Mouse (Mus musculus): ENCODE results near the gene Ptpn12. TPM values are rescaled to one million over a fixed set of nuclear protein-coding genes. Genes with fewer than 3 reads are reported as not detected.

Ptpn12 gene
- total RNA-seq, 1 experiment: 21.3 TPM

DNA sequence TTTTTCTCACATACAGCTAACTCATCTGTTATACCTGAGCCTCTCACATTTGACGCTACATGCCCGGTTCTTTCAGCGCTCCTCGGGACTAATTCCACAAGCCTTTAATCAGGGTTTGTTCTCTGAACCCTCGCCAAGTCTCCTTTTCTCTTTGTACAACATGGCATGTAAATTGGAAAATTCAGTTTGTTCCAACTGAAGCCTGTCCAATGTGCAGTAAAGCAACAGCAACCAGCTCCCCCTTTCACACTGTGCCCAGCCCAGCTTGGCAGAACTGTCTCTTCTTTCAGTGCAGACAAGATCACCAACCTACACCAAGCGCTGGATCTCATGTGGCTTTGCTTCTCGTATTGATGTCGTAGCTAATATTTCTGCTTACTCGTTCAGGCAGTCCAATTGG lies 92.4 kb downstream of the Ptpn12 start:
- TF ChIP-seq ZNF384 (IDR thresholded peaks at IDR 0.05; ENCODE audit: low read depth, low read length) (no peak), ZC3H11A (IDR thresholded peaks at IDR 0.05; ENCODE audit: borderline replicate concordance, low read depth, low read length) (no peak), MAFK (IDR thresholded peaks at IDR 0.05; ENCODE audit: insufficient read depth, low read depth, low read length) (no peak), HCFC1 (IDR thresholded peaks at IDR 0.05; ENCODE audit: borderline replicate concordance, insufficient read depth, low read length) (no peak), CHD2 (IDR thresholded peaks at IDR 0.05; ENCODE audit: low read depth, low read length) (no peak)
- Histone ChIP-seq H3K4me1 (ENCODE audit: control insufficient read depth in 2 of 2, insufficient read depth in 2 of 2, low read length in 2 of 2, poor library complexity in 1 of 2) (peaks cover 6 to 22% of the 10 kb centered on the region in 2 experiments; a peak in 3 of 4 replicates), H3K9ac (ENCODE audit: insufficient read depth, low read depth, low read length, poor library complexity, severe bottlenecking) (no peak overlapping the region), H3K4me3 (ENCODE audit: insufficient read depth in 1 of 2, low read depth in 1 of 2, low read length in 2 of 2, poor library complexity in 1 of 2, severe bottlenecking in 1 of 2) (no peak overlapping the region), H3K27ac (ENCODE audit: insufficient read depth, low read depth, low read length, poor library complexity, severe bottlenecking) (no peak overlapping the region), H3K36me3 (ENCODE audit: control insufficient read depth, insufficient read depth, low read length, poor library complexity, severe bottlenecking) (no peaks in the 10 kb centered on the region), H3K9me3 (ENCODE audit: control insufficient read depth, insufficient read depth, low read depth, low read length) (no peaks in the 10 kb centered on the region)
- in situ Hi-C loops (cut with MboI; ENCODE audit: low sequenced_read_pairs in 2 of 2, unreplicated experiment in 2 of 2): no loop called here
- no peak for DNase-seq (ENCODE audit: low read depth, low spot score)

DNA sequence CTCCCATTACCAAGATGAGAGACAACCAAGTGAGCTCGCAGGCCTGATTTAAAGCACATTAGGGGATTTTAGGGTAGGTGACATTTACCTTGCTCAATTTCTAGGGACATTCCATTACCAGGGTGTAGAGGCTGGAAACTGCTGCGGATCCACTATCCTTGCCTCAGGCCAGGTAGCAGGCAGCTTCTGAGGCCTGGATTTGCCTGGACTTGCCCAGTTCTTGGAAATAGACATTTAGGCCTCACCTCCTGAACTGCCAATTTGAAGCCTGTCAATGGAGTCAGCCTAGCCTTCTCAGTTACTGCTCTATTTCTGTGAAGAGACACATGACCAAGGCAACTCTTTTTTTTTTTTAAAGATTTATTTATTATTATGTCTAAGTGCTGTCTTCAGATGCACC lies 94.8 kb downstream of the Ptpn12 start:
- H3K27ac ChIP-seq (ENCODE audit: insufficient read depth, low read depth, low read length, poor library complexity, severe bottlenecking): peak overlapping the region; percentile 72
- H3K9me3 ChIP-seq (ENCODE audit: control insufficient read depth, insufficient read depth, low read depth, low read length): no peaks in the 10 kb centered on the region
- DNase-seq (ENCODE audit: low read depth, low spot score): no peak
- H3K4me1 ChIP-seq (ENCODE audit: control insufficient read depth in 2 of 2, insufficient read depth in 2 of 2, low read length in 2 of 2, poor library complexity in 1 of 2): peaks cover 6 to 17% of the 10 kb centered on the region in 2 experiments; a peak in 3 of 4 replicates
- H3K36me3 ChIP-seq (ENCODE audit: control insufficient read depth, insufficient read depth, low read length, poor library complexity, severe bottlenecking): no peaks in the 10 kb centered on the region
- no peak for TF ChIP-seq MAFK (IDR thresholded peaks at IDR 0.05; ENCODE audit: insufficient read depth, low read depth, low read length)
- no peak for TF ChIP-seq ZC3H11A (IDR thresholded peaks at IDR 0.05; ENCODE audit: borderline replicate concordance, low read depth, low read length)
- no peak for TF ChIP-seq ZNF384 (IDR thresholded peaks at IDR 0.05; ENCODE audit: low read depth, low read length)
- no peak for TF ChIP-seq HCFC1 (IDR thresholded peaks at IDR 0.05; ENCODE audit: borderline replicate concordance, insufficient read depth, low read length)
- TF ChIP-seq CHD2 (IDR thresholded peaks at IDR 0.05; ENCODE audit: low read depth, low read length): no peak
- H3K4me3 ChIP-seq (ENCODE audit: insufficient read depth in 1 of 2, low read depth in 1 of 2, low read length in 2 of 2, poor library complexity in 1 of 2, severe bottlenecking in 1 of 2): no peak overlapping the region
- H3K9ac ChIP-seq (ENCODE audit: insufficient read depth, low read depth, low read length, poor library complexity, severe bottlenecking): no peak overlapping the region; the same call in 1 of the 2 replicates
- in situ Hi-C loops (cut with MboI; ENCODE audit: low sequenced_read_pairs in 2 of 2, unreplicated experiment in 2 of 2): no loop called here

DNA sequence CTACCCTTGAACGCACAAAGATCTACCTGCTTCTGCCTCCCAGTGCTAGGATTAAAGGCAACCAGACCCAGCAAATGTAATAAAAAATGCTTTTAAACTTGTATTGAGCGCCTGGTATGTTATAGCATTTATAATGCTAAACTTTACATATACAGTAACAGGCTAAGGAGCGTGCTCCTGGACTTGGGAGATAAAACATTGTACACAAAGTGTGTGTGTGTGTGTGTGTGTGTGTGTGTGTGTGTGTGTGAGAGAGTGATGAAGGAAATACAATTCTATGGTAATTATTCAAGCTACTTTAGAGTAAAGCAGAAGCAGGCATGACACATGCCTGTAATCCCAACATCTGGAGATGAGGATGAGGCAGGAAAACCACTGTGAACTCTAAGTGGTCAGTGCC lies 99.4 kb downstream of the Ptpn12 start, which contains the start of gene Rsbn1l:
Rsbn1l (minus strand) TSS at position 101 of the 400 bp plus-strand sequence.
- H3K9ac ChIP-seq (ENCODE audit: insufficient read depth, low read depth, low read length, poor library complexity, severe bottlenecking): no peak within 1 kb of the TSS
- H3K36me3 ChIP-seq (ENCODE audit: control insufficient read depth, insufficient read depth, low read length, poor library complexity, severe bottlenecking): 0 out of 2 replicates have a peak, but pooled peaks cover 1% of the 10 kb centered on the region
- no peak for DNase-seq (ENCODE audit: low read depth, low spot score)
- no peak within 1 kb of the TSS for H3K4me3 ChIP-seq (ENCODE audit: insufficient read depth in 1 of 2, low read depth in 1 of 2, low read length in 2 of 2, poor library complexity in 1 of 2, severe bottlenecking in 1 of 2)
- H3K9me3 ChIP-seq (ENCODE audit: control insufficient read depth, insufficient read depth, low read depth, low read length): no peaks in the 10 kb centered on the region
- no peak within 1 kb of the TSS for H3K27ac ChIP-seq (ENCODE audit: insufficient read depth, low read depth, low read length, poor library complexity, severe bottlenecking)
- peaks cover 5% of the 10 kb centered on the region in 2 experiments; a peak in 2 of 4 replicates for H3K4me1 ChIP-seq (ENCODE audit: control insufficient read depth in 2 of 2, insufficient read depth in 2 of 2, low read length in 2 of 2, poor library complexity in 1 of 2)
- in situ Hi-C loops (cut with MboI; ENCODE audit: low sequenced_read_pairs in 2 of 2, unreplicated experiment in 2 of 2): no loop called here
- no peak for TF ChIP-seq CHD2 (IDR thresholded peaks at IDR 0.05; ENCODE audit: low read depth, low read length)
- TF ChIP-seq HCFC1 (IDR thresholded peaks at IDR 0.05; ENCODE audit: borderline replicate concordance, insufficient read depth, low read length): no peak
- TF ChIP-seq ZNF384 (IDR thresholded peaks at IDR 0.05; ENCODE audit: low read depth, low read length): no peak
- no peak for TF ChIP-seq ZC3H11A (IDR thresholded peaks at IDR 0.05; ENCODE audit: borderline replicate concordance, low read depth, low read length)
- TF ChIP-seq MAFK (IDR thresholded peaks at IDR 0.05; ENCODE audit: insufficient read depth, low read depth, low read length): no peak

DNA sequence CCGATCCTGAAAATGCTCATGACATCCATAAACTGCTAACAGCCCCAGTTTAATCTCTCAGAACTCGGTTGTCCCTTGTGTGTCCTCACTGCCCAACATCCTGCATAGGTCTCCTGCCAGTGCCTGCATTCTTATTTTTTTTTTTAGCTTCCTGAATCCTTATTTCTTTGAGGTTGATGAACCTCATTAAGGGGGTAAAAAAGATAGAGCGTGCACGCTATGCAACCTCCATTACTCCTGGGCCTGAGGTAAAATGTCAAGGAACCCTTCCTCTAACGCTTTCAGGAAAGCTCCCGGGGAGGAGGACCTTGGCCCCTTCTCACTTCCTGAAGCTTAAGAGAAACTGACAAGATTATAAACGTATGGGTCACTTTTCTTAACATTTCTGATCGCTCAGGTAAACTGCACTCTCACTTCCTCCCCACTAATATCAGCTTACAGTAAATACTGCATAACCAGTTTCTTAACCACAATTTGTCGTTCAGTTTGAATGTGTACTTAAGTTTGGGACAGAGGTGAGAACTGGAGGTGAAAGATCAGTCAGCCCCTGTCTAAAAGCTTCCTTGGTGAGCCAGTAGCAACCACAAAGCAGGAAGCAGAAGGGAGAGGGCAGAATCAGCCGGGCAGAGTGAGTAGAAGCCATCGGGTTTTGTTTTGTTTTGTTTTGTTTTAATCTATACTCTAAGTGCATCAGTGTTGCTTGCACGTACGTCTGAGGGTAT lies 100.4 kb downstream of the Ptpn12 start:
- Histone ChIP-seq H3K4me1 (ENCODE audit: control insufficient read depth in 2 of 2, insufficient read depth in 2 of 2, low read length in 2 of 2, poor library complexity in 1 of 2) (peaks cover 0 to 2% of the 10 kb centered on the region in 2 experiments; a peak in 2 of 4 replicates), H3K36me3 (ENCODE audit: control insufficient read depth, insufficient read depth, low read length, poor library complexity, severe bottlenecking) (0 out of 2 replicates have a peak, but pooled peaks cover 1% of the 10 kb centered on the region), H3K27ac (ENCODE audit: insufficient read depth, low read depth, low read length, poor library complexity, severe bottlenecking) (no peak overlapping the region), H3K9me3 (ENCODE audit: control insufficient read depth, insufficient read depth, low read depth, low read length) (no peaks in the 10 kb centered on the region), H3K4me3 (ENCODE audit: insufficient read depth in 1 of 2, low read depth in 1 of 2, low read length in 2 of 2, poor library complexity in 1 of 2, severe bottlenecking in 1 of 2) (no peak overlapping the region), H3K9ac (ENCODE audit: insufficient read depth, low read depth, low read length, poor library complexity, severe bottlenecking) (no peak overlapping the region)
- TF ChIP-seq ZNF384 (IDR thresholded peaks at IDR 0.05; ENCODE audit: low read depth, low read length) (no peak), MAFK (IDR thresholded peaks at IDR 0.05; ENCODE audit: insufficient read depth, low read depth, low read length) (no peak), HCFC1 (IDR thresholded peaks at IDR 0.05; ENCODE audit: borderline replicate concordance, insufficient read depth, low read length) (no peak), ZC3H11A (IDR thresholded peaks at IDR 0.05; ENCODE audit: borderline replicate concordance, low read depth, low read length) (no peak), CHD2 (IDR thresholded peaks at IDR 0.05; ENCODE audit: low read depth, low read length) (no peak)
- no peak for DNase-seq (ENCODE audit: low read depth, low spot score)
- in situ Hi-C loops (cut with MboI; ENCODE audit: low sequenced_read_pairs in 2 of 2, unreplicated experiment in 2 of 2): no loop called here

Data from ES-E14 (cell line).